Mouse (Mus musculus) heart, postnatal 0 days (tissue): Measurements from ENCODE around the gene Mfsd4b4.

Experiments used
- CTCF ChIP-seq: IDR thresholded peaks from 2 replicates; pipeline ENCODE4 v1.5.1; 2016; ENCODE audit warnings: antibody characterized with exemption, control low read depth, low read depth
- EP300 ChIP-seq: IDR thresholded peaks from 2 replicates; pipeline ENCODE4 v1.6.1; 2016; ENCODE audit warnings: antibody characterized with exemption, low read depth

GRCm38 (mm10) chr10:39893702-39894697, 5.0 kb downstream of the Mfsd4b4 start:
- no peak for TF ChIP-seq CTCF
- TF ChIP-seq EP300 = no peak
